Mouse (Mus musculus): ENCODE data around the gene Sys1.

The Sys1 gene

DNA sequence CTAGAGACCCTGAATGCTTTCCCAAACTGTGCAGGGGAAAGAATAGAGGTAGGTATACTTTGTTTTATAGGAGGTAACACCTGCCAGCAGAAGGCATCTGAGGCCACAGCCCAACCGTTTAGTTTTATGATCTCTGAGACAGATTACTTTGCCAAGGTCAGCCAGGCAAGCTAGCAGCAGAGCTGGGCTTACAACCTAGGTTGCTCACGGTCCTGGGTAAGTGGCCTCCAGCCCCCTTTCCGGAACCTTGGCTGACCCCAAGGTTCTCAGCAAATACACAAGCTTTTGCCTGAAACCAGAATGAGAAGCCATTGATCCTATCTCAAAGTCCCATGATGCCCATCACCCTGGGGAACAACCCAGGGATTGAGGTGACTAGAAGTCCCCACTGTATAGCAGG is 22.1 kb upstream of the Sys1 start:
- DNase-seq (ENCODE audit: low spot score), result no peak

- DNase-seq (ENCODE audit: low spot score), result no peak
Measured at GRCm38 (mm10) chr2:164435216-164436090, 21.3 kb upstream of the Sys1 start.

GRCm38 (mm10) chr2:164436215-164436913 is 20.4 kb upstream of the Sys1 start:
- no peak for DNase-seq (ENCODE audit: low spot score)

- no peak for DNase-seq (ENCODE audit: low spot score)
Measured at GRCm38 (mm10) chr2:164436961-164437360, 19.8 kb upstream of the Sys1 start.

DNA sequence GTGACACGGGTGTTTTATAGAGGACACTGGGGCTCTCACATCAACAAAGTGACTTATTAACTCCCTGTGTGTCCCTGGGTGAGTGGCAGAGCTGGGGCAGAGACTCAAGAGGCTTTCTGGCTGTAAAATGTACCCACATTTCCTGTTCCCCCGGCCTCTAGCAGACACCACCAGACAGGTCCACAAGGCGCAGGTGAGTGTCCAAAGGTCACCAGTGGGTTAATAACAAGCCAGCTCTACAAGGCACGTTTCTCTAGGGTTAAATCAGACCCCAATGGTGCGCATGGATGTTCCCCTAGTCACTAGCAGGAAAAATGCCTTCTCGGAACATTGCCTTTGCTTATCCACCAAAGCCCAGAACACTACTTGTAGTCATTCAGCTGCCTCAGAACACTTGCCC is 19.1 kb upstream of the Sys1 start:
- no peak for DNase-seq (ENCODE audit: low spot score)

DNA sequence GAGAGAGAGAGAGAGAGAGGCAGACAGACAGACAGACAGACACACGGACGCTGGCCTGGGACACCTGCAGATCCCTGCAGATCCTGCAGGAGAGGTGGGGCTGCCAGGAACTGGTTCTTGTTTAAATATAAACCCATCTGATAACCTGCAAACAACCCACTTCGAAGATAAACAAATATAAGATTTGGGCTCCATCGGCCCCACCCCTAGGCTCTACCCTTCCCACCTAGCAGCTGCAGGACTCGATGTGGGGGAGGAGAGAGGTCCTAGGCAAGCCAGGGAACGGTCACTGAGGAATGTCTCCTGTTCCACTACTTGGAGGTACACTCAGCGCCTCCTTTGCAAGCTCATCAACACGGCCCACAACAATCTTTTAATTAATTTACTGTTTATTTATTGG is 18.5 kb upstream of the Sys1 start:
- no peak for DNase-seq (ENCODE audit: low spot score)

DNA sequence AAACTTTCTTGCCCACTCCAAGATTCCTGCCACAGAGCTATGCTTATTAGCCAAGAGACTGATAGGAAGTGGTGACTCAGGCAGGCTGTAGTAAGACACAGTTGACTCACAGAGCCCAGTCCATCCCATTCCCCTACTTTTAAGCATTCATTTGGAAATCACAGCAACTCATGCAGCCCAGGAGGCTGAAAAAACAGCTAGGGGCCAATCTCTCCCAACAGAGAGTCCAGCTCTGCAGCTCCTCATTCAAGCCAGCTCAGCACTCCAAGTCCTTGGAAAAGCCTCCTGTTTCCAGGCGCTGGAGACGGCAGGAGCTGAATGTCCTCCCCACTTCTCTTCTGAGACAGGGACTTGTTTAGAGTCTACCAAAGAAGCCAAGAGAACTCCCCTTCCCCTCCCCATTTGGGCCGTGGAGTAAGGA is 17.8 kb upstream of the Sys1 start:
- no peak for DNase-seq (ENCODE audit: low spot score)

GRCm38 (mm10) chr2:164440314-164440713 is 16.4 kb upstream of the Sys1 start:
- DNase-seq (ENCODE audit: low spot score), result no peak

GRCm38 (mm10) chr2:164441155-164441554 is 15.6 kb upstream of the Sys1 start:
- DNase-seq (ENCODE audit: low spot score), result no peak

DNA sequence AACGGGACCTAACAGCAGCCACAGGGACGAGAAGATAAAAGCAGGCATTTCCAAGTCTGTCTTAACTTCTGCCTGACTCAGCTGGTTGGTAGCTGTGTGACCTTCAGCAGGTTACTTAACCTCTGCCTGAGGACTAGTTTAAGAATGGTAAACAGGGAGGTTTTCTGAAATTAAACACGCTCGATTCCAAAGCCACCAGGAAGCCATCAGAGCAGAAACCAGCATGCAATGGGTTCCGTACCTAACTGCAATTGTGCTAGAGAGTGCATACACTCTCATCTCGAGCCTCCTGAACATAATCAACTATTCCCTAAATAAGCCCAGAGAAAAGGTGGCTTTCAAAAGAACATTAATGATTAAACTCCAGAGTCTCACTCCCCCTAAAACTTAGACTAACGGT is 15.0 kb upstream of the Sys1 start:
- DNase-seq (ENCODE audit: low spot score), result no peak

- no peak for DNase-seq (ENCODE audit: low spot score)
Measured at GRCm38 (mm10) chr2:164442315-164443050, 14.3 kb upstream of the Sys1 start.

DNA sequence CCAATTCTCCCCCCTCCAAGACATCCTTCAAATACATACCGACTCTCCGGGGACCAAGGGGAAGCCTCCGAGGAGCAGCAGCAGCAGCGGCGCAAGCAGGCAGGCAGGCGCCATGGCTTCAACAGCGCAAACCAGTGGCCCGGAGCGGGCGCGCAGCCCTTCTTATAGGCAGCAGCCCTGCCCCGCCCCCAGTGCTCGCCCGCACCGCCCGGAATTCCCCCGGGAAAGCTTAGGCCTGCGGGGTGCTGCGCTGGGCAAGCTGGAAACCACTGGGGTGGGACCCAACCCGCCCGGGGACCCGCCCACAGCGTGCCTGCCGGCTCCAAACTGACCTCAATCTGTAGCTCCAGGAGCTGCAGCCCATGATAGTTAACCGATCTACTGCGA is 13.7 kb upstream of the Sys1 start:
- peak; percentile 89 for DNase-seq (ENCODE audit: low spot score)

DNA sequence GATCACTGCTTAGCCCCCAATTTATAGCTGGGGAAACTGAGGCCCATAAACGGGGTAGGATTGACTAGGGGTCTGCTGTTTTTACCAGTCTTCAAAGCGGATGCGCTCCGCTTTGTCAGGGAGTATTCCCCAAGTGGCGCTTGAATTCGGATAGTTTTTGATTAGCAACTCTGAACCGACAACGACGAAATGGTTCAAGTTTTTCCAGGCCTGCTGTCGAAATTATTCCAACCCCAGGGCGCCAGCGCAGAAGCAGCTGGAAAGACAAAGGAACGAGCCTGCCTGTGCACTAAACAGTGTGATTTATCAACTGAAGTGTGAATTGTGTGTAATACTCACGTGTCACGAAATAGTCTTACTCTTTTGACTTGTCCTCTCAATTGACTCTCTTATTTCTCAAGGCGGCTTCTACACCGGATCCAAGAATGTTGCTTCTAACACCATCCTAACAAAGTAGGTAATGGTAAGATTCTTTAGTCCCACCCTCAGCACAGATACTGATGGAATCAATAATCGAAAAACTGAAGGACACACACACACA is 13.2 kb upstream of the Sys1 start, which contains the start of gene Sdc4:
Gene Sdc4, minus strand, starts transcription at position 428 of the 541 bp plus-strand sequence.
- no peak for DNase-seq (ENCODE audit: low spot score)

DNA sequence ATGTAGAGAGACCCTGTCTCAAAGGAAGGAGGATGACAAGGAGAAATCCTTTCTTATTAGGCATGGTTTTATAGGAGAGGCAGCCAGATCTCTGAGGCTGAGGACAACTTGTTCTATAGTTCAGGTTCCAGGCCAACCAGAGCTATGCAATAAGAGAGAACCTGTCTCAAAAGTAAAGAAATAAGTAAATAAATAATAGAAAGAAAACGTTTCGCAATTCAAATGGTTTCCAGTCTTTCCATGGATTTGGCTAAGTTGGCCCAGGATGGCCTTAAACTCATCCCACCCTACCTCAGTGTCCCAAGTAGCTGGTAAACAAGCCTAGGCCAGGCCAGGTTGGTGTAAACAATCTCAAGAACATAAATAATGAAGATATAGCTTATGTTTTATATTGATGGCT is 12.1 kb upstream of the Sys1 start:
- no peak for DNase-seq (ENCODE audit: low spot score)

- DNase-seq (ENCODE audit: low spot score), result no peak
Measured at GRCm38 (mm10) chr2:164445399-164446085, 11.2 kb upstream of the Sys1 start.

DNA sequence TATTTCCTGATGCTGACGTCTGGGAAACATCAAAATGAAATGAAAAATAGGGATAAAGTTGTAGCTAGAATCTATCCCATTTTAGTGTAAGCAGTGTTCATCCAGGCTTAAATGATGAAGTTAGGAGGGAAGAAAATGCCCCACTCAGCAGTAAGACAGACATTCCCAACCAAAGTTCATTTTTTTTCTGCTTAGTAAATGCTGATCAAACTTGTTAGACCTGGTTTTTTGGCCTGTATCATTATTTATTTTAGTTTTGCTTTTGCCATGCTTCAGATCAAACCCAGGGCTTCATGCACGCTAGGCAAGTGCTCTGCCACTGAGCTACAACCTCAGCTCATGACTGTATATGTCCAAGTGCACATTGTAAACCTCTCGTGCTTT is 10.7 kb upstream of the Sys1 start:
- no peak for DNase-seq (ENCODE audit: low spot score)

DNA sequence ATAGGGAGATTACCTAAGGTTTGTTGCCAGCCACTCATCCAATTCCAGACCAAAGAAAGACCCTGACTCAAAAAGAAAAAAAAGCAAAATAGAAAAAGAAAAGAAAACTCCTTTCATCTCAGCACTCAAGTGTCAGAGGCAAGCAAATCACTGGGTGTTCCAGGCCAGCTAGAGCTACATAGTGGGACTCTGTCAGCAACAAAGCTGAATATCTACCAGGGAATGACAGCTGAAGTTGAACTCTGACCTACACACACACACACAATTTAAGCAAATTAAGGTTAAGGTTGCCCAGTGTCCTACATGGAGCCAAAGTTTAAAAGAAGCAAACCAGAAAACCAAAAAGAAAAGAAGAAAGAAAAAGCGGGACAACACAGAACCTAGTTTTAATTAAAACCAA is 8.6 kb upstream of the Sys1 start:
- no peak for DNase-seq (ENCODE audit: low spot score)

DNA sequence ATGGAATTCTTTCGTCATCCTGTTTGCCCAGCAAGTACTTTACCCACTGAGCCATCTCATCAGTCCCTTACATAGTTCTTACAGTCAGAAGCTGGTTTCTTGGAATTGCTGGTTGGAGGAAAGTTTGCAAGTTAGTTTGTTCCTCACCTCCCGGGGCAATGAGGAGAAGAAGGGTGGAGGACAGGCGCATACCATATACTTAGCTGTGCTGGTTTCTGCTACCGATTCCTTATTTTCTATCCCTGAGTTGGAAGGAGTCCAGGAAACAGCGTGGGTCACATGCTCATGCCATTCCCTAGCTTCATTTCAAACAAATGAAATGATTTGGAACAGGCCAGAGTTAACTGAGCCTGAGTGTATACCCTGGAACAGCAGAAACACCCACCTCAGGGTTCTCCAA is 7.8 kb upstream of the Sys1 start:
- no peak for DNase-seq (ENCODE audit: low spot score)

- no peak for DNase-seq (ENCODE audit: low spot score)
Measured at GRCm38 (mm10) chr2:164449341-164450042, 7.3 kb upstream of the Sys1 start.

GRCm38 (mm10) chr2:164452000-164452676 is 4.6 kb upstream of the Sys1 start:
- DNase-seq (ENCODE audit: low spot score), result no peak
